Mouse (Mus musculus): ENCODE measurements at regions not wholly inside any gene's neighbourhood (a gene's known extent, or its start where the extent isn't known, plus 50 kb on each side); places are given as distances from the start of the nearest gene placed in this dataset.

- DNase-seq = peak; percentile 43
Measured at GRCm38 (mm10) chr11:45174811-45175798, 558.0 kb downstream of the Ebf1 start.

GRCm38 (mm10) chr11:45176971-45177370 is 559.9 kb downstream of the Ebf1 start:
- no peak for DNase-seq

GRCm38 (mm10) chr11:45178036-45178435 is 560.9 kb downstream of the Ebf1 start:
- DNase-seq = no peak

- no peak for DNase-seq
Measured at GRCm38 (mm10) chr11:45179019-45179418, 561.9 kb downstream of the Ebf1 start.

GRCm38 (mm10) chr11:45190601-45191370 is 573.7 kb downstream of the Ebf1 start:
- no peak for DNase-seq

GRCm38 (mm10) chr11:45191392-45192189 is 574.5 kb downstream of the Ebf1 start:
- no peak for DNase-seq

GRCm38 (mm10) chr11:45193319-45193718 is 576.2 kb downstream of the Ebf1 start:
- DNase-seq = no peak

GRCm38 (mm10) chr11:45199520-45199919 is 582.4 kb downstream of the Ebf1 start:
- DNase-seq = no peak

GRCm38 (mm10) chr11:45200714-45201405 is 583.7 kb downstream of the Ebf1 start:
- peak; percentile 11 for DNase-seq

GRCm38 (mm10) chr11:45203446-45203845 is 586.3 kb downstream of the Ebf1 start:
- DNase-seq = no peak

- no peak for DNase-seq
Measured at GRCm38 (mm10) chr11:45206611-45207525, 589.8 kb downstream of the Ebf1 start.

GRCm38 (mm10) chr11:45214096-45214495 is 597.0 kb downstream of the Ebf1 start:
- DNase-seq = no peak

- DNase-seq = no peak
Measured at GRCm38 (mm10) chr11:45216942-45217474, 599.9 kb downstream of the Ebf1 start.

GRCm38 (mm10) chr11:45219239-45219638 is 602.1 kb downstream of the Ebf1 start:
- DNase-seq = no peak

GRCm38 (mm10) chr11:45222021-45222420 is 604.9 kb downstream of the Ebf1 start:
- DNase-seq = no peak

- DNase-seq = no peak
Measured at GRCm38 (mm10) chr11:45235476-45236412, 616.1 kb upstream of the Clint1 start.

- no peak for DNase-seq
Measured at GRCm38 (mm10) chr11:45237056-45237455, 614.8 kb upstream of the Clint1 start.

- no peak for DNase-seq
Measured at GRCm38 (mm10) chr11:45239044-45239443, 612.8 kb upstream of the Clint1 start.

- DNase-seq = no peak
Measured at GRCm38 (mm10) chr11:45240419-45240818, 611.4 kb upstream of the Clint1 start.

GRCm38 (mm10) chr11:45241671-45242070 is 610.2 kb upstream of the Clint1 start:
- DNase-seq = no peak

Measured in kidney, postnatal 14 days (tissue).